Mouse (Mus musculus) T-helper 1 cell (primary cell): ENCODE data around the gene Glrp1.

Experiments
- in situ Hi-C: fragments of 300-600 bp; cut with MboI, MseI; formaldehyde crosslinking; loops from one replicate; pipeline ENCODE4 v1.15.1; 2025; ENCODE audit warnings: high pct_unique_total_duplicates

Glrp1 gene

GRCm38 (mm10) chr1:88492415-88492814 lies 17.5 kb downstream of the Glrp1 start:
- in situ Hi-C loops = no loop called here

GRCm38 (mm10) chr1:88491617-88492378 lies 18.1 kb downstream of the Glrp1 start:
- in situ Hi-C loops = no loop called here

GRCm38 (mm10) chr1:88490164-88490563 lies 19.7 kb downstream of the Glrp1 start:
- in situ Hi-C loops = no loop called here

DNA sequence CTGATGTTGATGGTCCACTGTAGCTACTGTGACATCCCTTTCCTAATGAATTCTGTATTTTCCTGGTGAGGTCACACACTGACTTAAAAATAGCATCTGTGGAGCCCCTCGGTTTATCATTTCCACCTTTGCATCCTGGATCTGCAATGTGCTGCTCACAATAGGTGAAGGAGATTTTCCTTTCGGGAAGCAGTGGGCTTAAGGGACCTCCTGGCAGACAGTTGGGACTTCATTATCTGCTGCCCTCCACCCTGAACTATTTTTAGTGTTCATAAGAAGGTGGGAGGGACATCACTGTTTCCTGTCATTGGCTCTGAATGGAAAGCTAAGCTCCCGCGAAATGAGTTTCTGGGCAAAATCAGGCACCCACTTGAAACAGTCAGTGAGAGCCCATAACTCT lies 20.9 kb downstream of the Glrp1 start:
- in situ Hi-C loops = no loop called here

GRCm38 (mm10) chr1:88486336-88486735 lies 23.5 kb downstream of the Glrp1 start:
- in situ Hi-C loops = no loop called here

GRCm38 (mm10) chr1:88484059-88484458 lies 25.8 kb downstream of the Glrp1 start:
- in situ Hi-C loops = no loop called here

GRCm38 (mm10) chr1:88482142-88483099 lies 27.4 kb downstream of the Glrp1 start:
- in situ Hi-C loops = no loop called here

GRCm38 (mm10) chr1:88480594-88480993 lies 29.3 kb downstream of the Glrp1 start:
- in situ Hi-C loops = no loop called here

- in situ Hi-C loops = no loop called here
These were observed 31.7 kb downstream of the Glrp1 start for GRCm38 (mm10) chr1:88478205-88478604.

DNA sequence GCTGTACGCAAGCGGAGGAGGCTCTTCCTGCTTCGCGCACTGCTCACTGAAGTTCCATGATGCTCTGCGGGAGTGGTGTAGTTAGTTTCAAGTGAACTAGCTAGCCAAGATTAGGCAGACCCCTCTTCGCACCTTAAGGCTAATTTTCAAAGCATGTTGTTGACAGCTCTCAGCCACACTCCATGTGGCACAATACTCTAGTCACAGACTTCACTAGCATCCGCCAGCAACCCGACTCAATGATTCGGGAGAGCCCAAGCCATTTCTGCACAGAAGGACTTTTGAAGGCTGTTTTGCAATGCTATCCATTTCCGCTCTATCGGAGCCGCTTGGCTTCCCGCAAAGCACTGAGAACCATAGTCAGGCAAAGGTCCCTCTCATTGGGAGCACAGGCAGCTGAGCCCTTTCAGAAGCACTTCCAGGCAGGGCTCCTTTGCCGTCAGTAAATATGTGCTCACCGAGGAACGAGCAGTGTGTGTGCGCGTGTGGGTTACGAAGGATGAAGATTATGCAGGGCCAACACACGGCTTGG lies 33.2 kb downstream of the Glrp1 start:
- in situ Hi-C loops = no loop called here

GRCm38 (mm10) chr1:88475502-88475953 lies 34.3 kb downstream of the Glrp1 start:
- in situ Hi-C loops = no loop called here

DNA sequence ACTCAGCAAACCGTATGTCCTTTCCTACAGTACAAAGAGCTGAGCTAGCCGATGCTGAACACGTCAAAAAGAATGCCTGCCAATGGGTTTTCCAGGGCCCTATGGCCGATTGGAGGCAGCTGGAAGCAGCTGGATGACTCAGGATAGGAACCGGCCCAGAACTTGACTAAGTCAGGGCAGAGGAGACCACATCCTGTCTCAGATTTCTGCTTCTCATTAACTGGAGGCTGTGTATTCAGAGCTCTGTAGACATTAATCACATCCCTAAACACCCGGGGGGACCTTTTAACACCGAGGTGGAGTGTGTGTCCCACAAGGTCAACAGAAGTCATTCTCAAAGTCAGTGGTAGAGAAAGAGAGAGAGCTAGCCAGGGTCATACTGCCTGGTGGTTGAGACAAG lies 35.3 kb downstream of the Glrp1 start:
- in situ Hi-C loops = loop anchor here (5.0 kb wide), 1 partner anchor 88 kb away; no protein-coding TSS in a partner anchor

GRCm38 (mm10) chr1:88473899-88474298 lies 36.0 kb downstream of the Glrp1 start:
- in situ Hi-C loops = loop anchor here (5.0 kb wide), 1 partner anchor 88 kb away; no protein-coding TSS in a partner anchor

DNA sequence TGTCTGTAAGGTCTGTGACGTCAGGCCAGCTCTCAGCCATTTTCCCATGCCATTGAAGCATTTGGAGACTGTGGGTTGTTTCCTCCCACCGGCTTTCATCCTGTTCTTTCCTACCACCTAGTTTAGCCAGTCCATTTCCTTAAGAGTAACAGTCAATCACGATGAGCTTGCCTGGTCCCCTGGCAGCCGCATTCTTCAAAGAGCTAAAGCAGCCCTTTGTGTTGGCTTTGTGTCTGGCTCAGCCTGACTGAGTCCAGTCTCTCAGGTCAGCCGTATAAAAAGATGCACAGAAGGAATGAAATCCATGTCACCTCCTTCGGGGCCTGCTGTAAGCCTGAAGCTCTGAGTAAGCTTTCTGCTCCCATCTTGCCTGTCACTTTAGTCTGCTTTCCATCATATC lies 37.6 kb downstream of the Glrp1 start:
- in situ Hi-C loops = loop anchor here (5.0 kb wide), 1 partner anchor 90 kb away; no protein-coding TSS in a partner anchor

- in situ Hi-C loops = loop anchor here (5.0 kb wide), 1 partner anchor 93 kb away; no protein-coding TSS in a partner anchor
These were observed 40.1 kb downstream of the Glrp1 start for GRCm38 (mm10) chr1:88469746-88470145.

- in situ Hi-C loops = no loop called here
These were observed 41.5 kb downstream of the Glrp1 start for GRCm38 (mm10) chr1:88468335-88468734.

- in situ Hi-C loops = no loop called here
These were observed 42.0 kb downstream of the Glrp1 start for GRCm38 (mm10) chr1:88467866-88468265.

DNA sequence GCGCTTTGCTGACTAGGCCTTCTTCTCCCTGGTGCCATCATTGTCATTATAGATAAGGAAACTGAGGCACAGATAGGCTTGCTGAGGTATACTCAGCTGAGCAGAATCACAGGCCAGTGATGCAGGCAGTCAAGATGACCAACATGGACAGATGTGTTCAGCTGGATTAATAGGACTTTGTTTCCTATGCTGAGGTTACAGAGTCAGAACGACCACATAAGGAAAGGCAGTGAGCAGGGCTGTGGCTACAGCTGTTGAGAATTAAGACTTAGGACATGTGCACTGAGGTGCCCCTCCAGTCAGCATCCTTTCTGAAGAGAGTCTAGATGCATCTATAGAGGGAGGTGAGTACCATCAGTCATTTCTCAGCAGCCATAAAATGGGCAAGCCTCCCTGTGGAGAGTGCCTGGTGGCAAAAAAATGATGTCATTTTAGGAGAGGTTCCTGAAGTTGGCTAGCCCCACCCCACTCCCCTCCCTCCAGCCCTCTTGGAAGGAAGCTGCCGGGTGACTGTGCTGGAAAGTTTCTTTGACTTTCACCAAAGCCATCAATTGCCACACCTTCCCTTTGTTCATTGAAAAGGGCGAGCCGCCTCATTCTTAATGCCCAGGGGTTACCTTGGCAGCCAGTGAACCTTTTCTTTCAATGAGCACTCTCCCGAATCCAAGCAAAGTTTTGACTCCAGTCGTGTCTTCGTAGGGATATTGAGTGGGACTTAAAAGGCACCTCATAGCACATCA lies 43.4 kb downstream of the Glrp1 start:
- in situ Hi-C loops = no loop called here

GRCm38 (mm10) chr1:88465722-88466121 lies 44.1 kb downstream of the Glrp1 start:
- in situ Hi-C loops = no loop called here

- in situ Hi-C loops = no loop called here
These were observed 45.6 kb downstream of the Glrp1 start for GRCm38 (mm10) chr1:88464109-88464905.
